Mouse (Mus musculus) E14TG2a.4 (cell line): ENCODE measurements at regions not wholly inside any gene's neighbourhood (a gene's known extent, or its start where the extent isn't known, plus 50 kb on each side); places are given as distances from the start of the nearest gene placed in this dataset.
A peak's percentile ranks its signal among the peaks of the same experiment; 100 is the strongest.

Experiments used
- CTCF ChIP-seq: conservative IDR thresholded peaks from 2 replicates; pipeline ENCODE4 v1.5.1; 2014; ENCODE audit warnings: low read length
- POU5F1 ChIP-seq: IDR thresholded peaks from 2 replicates; pipeline ENCODE4 v1.6.1; 2014; ENCODE audit warnings: low read length, borderline replicate concordance

DNA sequence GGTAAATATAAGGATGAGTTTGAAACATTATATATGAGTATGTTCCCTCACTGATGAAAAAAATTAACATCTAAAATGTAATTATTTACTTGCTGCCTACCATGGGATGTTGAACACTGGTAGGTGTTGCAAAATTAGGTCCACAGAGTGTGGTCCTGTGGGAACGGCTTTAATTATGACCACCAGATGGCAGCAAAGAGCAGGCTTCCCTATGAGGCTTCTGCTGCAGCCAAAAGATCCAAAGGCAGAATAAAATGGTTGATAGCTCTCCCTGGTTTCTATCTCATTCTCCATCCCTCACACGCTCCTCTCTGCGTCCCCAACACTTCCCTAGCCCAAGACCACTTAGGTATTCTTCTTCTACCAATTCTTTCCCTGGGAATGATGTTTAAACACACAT lies 54.6 kb upstream of the Cit start:
- TF ChIP-seq CTCF (peak; percentile 96), POU5F1 (no peak)
